Mouse (Mus musculus) heart, embryonic 15.5 days (tissue): ENCODE data around the gene Tcf7l1. TPM values are rescaled to one million over a fixed set of nuclear protein-coding genes. Genes with fewer than 3 reads are reported as not detected.

Source experiments
- ATAC-seq: fragments of 200-750 bp; cut with Nextera tagmentation; replicated peaks from 2 replicates; pipeline ENCODE4 v1.8.0; 2017; ENCODE audit warnings: low read depth, moderate TSS enrichment; ENCODE audit not compliant: insufficient number of reproducible peaks, insufficient read depth, low FRiP score
- H3K27ac ChIP-seq: fragments of 300-500 bp; sonication (generic); 2 replicates; pipeline ENCODE4 v1.5.1; 2015; ENCODE audit warnings: mild to moderate bottlenecking, inconsistent platforms
- H3K27me3 ChIP-seq: fragments of 300-500 bp; sonication (generic); 2 replicates; pipeline ENCODE4 v1.6.1; 2015; ENCODE audit warnings: inconsistent platforms
- H3K36me3 ChIP-seq: fragments of 300-500 bp; sonication (generic); 2 replicates; pipeline ENCODE4 v1.6.1; 2015; ENCODE audit warnings: mild to moderate bottlenecking, inconsistent platforms
- H3K4me1 ChIP-seq: fragments of 300-500 bp; sonication (generic); replicated peaks from 2 replicates; pipeline ENCODE4 v1.6.1; 2015; ENCODE audit warnings: inconsistent platforms
- H3K4me2 ChIP-seq: fragments of 300-500 bp; sonication (generic); 2 replicates; pipeline ENCODE4 v1.6.1; 2015; ENCODE audit warnings: inconsistent platforms, mild to moderate bottlenecking, moderate library complexity
- H3K4me3 ChIP-seq: fragments of 300-500 bp; sonication (generic); 2 replicates; pipeline ENCODE4 v1.5.1; 2015; ENCODE audit warnings: mild to moderate bottlenecking, inconsistent platforms
- H3K9ac ChIP-seq: fragments of 300-500 bp; sonication (generic); 2 replicates; pipeline ENCODE4 v1.6.1; 2015; ENCODE audit warnings: mild to moderate bottlenecking, inconsistent platforms
- H3K9me3 ChIP-seq: fragments of 300-500 bp; sonication (generic); replicated peaks from 2 replicates; pipeline ENCODE4 v1.6.1; 2016; ENCODE audit warnings: inconsistent platforms
- WGBS: fragments of 180-500 bp; shearing (Covaris S2); methylation state at CpG from one replicate; pipeline ENCODE4 v1.1.7; 2015; ENCODE audit warnings: mixed read lengths; 5-methylcytosine and 5-hydroxymethylcytosine counted together
- polyA plus RNA-seq: library from polyadenylated mRNA; unstranded; fragments of >200 nt; fragmentation: Nextera tagmentation; extraction: Ambion mirVana; gene quantifications from 2 replicates; pipeline ENCODE4 v1.2.1, GENCODE M21; 2015

Gene Tcf7l1
- polyA plus RNA-seq, 1 experiment from 2014 or later = 12.6 TPM

DNA sequence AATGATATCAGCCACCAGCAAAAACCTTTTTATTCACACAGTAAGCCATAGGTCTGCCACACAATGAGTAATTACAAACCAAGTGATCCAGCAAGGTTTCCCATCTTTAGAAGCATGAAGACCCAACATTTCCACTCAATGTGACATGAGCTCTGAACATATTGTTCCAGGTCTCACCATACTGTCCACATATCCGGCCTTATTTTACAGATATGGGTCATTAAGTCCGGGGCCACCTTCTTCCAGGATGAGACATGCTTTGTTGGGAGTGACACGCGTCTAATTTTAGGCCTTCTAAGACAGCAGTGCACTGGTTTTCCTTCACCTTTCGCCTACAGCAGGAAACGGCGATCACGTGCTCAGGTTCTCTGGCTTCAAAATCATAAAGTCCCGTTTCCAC is 108.1 kb downstream of the Tcf7l1 start:
- H3K27ac ChIP-seq = no peak overlapping the region
- ATAC-seq = no peak
- H3K4me1 ChIP-seq = peaks cover 64% of the 10 kb centered on the region

DNA sequence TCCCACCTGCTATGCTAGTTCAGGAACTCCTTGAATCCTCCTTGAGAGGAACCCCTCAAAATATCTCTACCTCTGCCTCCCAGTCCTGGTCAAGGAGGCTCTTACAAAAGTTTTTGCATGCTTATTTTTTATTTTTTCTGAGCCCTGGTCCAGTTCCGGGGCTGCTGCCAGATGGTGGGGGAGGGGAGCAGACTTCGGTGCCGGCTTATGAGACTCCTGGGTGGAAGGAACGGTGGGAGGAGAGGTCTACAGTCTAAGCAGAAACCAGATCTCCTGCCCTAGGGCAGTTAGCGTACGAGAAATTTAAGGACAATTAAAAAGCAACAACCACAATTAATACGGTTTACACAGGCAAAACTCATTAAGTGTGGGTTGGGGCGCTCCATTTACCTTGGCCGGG is 110.4 kb downstream of the Tcf7l1 start:
- WGBS = 56% methylated on average over 9 of the region's 9 CpGs
- ATAC-seq = no peak
- peak overlapping the region; percentile 55; the same call in 1 of the 2 replicates for H3K27ac ChIP-seq
- peaks cover 53% of the 10 kb centered on the region for H3K4me1 ChIP-seq
- H3K9ac ChIP-seq = no peak overlapping the region
- no peak overlapping the region for H3K4me2 ChIP-seq
- H3K27me3 ChIP-seq = no peaks in the 10 kb centered on the region
- no peak overlapping the region for H3K4me3 ChIP-seq
- no peaks in the 10 kb centered on the region for H3K9me3 ChIP-seq
- no peaks in the 10 kb centered on the region for H3K36me3 ChIP-seq

More for the DNA sequence above, 108.1 kb downstream of the Tcf7l1 start:
- Histone ChIP-seq H3K4me3 (no peak overlapping the region), H3K9ac (no peak overlapping the region), H3K36me3 (no peaks in the 10 kb centered on the region), H3K27me3 (no peaks in the 10 kb centered on the region), H3K4me2 (no peak overlapping the region), H3K9me3 (no peaks in the 10 kb centered on the region)
- 70% methylated on average over 9 of the region's 9 CpGs for WGBS

DNA sequence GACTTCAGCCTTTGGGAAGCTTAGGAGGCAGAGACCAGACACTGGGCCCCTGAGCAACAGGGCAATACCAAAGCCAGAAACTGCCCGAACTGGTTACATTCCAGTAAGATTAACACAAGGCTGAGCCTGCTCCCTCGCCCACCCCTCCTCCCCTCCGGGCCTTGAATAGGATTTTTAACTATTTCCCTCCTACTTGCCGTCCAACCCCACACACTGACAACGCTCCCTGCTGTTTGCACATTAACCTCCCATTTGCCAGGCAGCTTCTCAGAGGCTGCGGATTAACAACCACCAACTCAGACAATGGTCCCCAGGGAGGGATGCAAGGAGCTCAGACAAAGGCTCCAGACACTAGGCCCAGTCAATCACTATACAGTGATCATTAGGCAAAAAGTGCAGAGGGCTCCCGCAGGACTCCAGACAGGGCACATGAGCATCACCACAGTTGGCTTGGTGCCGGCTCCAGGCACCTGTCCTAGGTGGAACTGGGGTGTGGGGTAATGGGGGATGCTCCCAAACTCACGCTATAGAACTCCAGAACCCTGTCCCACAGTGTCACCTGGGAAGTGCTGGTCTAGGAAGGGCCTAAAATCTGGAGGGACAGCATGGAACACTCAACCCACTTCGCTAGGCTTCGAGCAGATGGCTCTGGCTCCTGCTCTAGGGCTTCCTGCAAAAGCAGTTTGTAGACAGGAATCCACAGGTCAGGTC is 111.4 kb downstream of the Tcf7l1 start:
- WGBS = 35% methylated on average over 11 of the region's 11 CpGs
- Histone ChIP-seq H3K9ac (no peak overlapping the region), H3K4me3 (peak overlapping the region; percentile 11), H3K4me2 (peak overlapping the region; percentile 31), H3K4me1 (peaks cover 54% of the 10 kb centered on the region), H3K36me3 (no peaks in the 10 kb centered on the region), H3K27me3 (no peaks in the 10 kb centered on the region), H3K9me3 (no peaks in the 10 kb centered on the region), H3K27ac (peak overlapping the region; percentile 55)
- peak; percentile 44; the same call in 1 of the 2 replicates for ATAC-seq

DNA sequence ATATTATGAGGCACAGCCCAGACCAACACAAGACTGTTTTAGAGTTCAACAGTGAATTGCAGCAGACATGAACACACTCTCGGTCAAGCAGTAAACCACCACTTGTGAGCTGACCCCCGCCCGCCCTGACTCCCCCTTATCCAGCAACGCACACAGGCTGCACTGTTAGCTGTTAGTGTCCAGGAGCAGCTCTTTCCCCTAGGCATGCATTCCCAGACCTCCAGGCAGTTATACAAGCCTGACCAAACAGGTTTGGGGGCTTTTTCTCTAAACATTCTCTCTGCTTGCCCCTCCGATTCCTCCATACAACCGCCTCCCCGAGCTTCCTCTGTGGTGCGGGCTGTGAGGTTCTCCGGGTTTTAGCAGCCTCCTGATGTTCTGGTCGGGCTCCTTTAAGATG is 112.0 kb downstream of the Tcf7l1 start:
- 21% methylated on average over 10 of the region's 10 CpGs for WGBS
- peak overlapping the region; percentile 11 for H3K4me3 ChIP-seq
- 0 out of 2 replicates have a peak, but pooled peaks have one; percentile 1 for ATAC-seq
- H3K9ac ChIP-seq = no peak overlapping the region
- H3K9me3 ChIP-seq = no peaks in the 10 kb centered on the region
- no peaks in the 10 kb centered on the region for H3K27me3 ChIP-seq
- H3K4me2 ChIP-seq = peak overlapping the region; percentile 31
- peaks cover 56% of the 10 kb centered on the region for H3K4me1 ChIP-seq
- H3K27ac ChIP-seq = peak overlapping the region; percentile 55
- no peaks in the 10 kb centered on the region for H3K36me3 ChIP-seq

DNA sequence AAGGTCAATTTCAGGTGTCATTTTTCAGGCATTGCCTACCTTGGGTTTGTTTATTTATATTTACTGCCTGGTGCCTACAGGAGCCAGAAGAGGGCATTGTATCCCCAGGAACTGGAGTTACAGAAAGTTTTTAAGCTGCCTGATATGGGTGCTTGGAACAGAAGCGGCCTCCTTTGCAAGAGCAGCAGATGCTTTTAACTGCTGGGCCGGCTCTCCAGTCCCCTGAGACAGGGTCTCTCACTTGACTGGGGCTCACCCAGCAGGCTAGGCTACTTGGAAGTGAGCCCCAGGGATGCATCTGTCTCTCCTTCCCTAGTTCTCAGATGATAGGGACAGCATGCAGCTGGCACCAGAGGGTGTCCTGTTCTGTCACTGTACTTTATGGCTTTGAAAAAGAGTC is 112.7 kb downstream of the Tcf7l1 start:
- Histone ChIP-seq H3K27ac (peak overlapping the region; percentile 55; the same call in 1 of the 2 replicates), H3K27me3 (no peaks in the 10 kb centered on the region), H3K36me3 (no peaks in the 10 kb centered on the region), H3K9me3 (no peaks in the 10 kb centered on the region), H3K4me1 (peaks cover 53% of the 10 kb centered on the region), H3K9ac (no peak overlapping the region), H3K4me3 (no peak overlapping the region), H3K4me2 (no peak overlapping the region)
- 57% methylated on average over 2 of the region's 2 CpGs for WGBS
- no peak for ATAC-seq

DNA sequence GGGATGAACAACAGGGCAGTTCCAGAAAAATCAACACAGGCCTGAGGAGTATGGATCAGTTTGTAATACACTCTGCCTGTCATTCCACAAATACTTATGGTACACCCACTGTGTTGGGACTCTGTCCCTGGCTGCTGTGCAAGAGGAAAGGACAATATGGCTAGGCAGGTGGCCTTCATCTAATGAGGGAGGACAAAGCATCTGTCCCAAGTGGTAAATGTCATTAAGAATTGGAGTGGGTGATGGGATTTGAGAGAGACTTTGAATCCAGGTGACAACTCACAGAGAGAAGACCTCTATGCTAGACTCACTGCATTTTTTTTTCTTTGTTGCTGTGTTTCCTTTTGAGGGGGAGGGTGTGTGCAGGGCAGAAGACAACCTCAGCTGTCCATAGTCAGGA is 115.3 kb downstream of the Tcf7l1 start:
- no peak overlapping the region for H3K4me3 ChIP-seq
- no peaks in the 10 kb centered on the region for H3K36me3 ChIP-seq
- peaks cover 53% of the 10 kb centered on the region for H3K4me1 ChIP-seq
- no peaks in the 10 kb centered on the region for H3K9me3 ChIP-seq
- no peak overlapping the region for H3K9ac ChIP-seq
- H3K4me2 ChIP-seq = no peak overlapping the region
- no peak for ATAC-seq
- H3K27ac ChIP-seq = peak overlapping the region; percentile 20; the same call in 1 of the 2 replicates
- H3K27me3 ChIP-seq = no peaks in the 10 kb centered on the region

DNA sequence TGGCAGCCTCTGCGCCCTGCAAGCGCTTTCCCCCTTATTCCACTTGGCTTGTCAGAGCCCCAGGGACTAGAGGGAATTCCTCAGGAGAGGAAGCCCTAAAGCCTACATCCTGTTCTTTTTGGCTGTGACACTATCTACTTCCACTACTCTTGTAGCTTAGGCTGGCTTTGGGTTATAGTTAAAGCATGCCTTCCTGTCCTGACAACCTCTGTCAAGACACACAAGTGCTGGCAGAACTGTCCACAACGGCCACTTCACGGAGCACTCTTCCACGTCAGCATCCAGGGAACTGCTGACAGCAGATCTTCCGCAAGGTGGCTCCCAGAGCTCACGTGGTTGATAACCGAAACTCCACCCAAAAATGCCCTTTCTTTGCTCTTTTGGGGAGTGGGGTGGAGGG is 117.9 kb downstream of the Tcf7l1 start:
- H3K4me2 ChIP-seq = peak overlapping the region; percentile 34
- ATAC-seq = peak; percentile 66
- peak overlapping the region; percentile 62 for H3K27ac ChIP-seq
- H3K4me1 ChIP-seq = peaks cover 33% of the 10 kb centered on the region
- H3K9me3 ChIP-seq = no peaks in the 10 kb centered on the region
- no peaks in the 10 kb centered on the region for H3K27me3 ChIP-seq
- no peak overlapping the region for H3K9ac ChIP-seq
- no peaks in the 10 kb centered on the region for H3K36me3 ChIP-seq
- 13% methylated on average over 8 of the region's 8 CpGs for WGBS
- H3K4me3 ChIP-seq = peak overlapping the region; percentile 13; the same call in 1 of the 2 replicates

DNA sequence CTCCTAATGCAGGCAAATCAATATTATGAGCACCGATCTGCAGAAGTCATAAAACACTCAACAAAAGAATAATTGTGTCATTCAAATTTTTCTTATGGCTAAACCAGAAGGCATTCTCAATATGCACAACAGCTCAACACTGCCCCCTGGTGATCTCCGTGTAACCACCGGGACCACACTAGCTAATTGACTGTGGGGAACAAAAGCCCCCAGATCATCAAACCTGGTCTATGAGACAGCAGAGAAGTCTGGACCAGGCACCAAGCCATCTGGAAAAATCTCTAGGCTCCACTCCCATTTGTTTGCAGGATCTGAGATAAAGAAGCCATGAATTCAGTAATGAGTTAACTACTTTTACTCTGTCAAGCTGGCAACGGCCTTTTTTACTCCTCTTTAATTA is 122.0 kb downstream of the Tcf7l1 start:
- Histone ChIP-seq H3K4me1 (peaks cover 54% of the 10 kb centered on the region), H3K4me3 (no peak overlapping the region), H3K9me3 (no peaks in the 10 kb centered on the region), H3K27ac (no peak overlapping the region), H3K9ac (no peak overlapping the region), H3K36me3 (no peaks in the 10 kb centered on the region), H3K27me3 (no peaks in the 10 kb centered on the region), H3K4me2 (no peak overlapping the region)
- WGBS = 61% methylated on average over 4 of the region's 4 CpGs
- no peak for ATAC-seq

DNA sequence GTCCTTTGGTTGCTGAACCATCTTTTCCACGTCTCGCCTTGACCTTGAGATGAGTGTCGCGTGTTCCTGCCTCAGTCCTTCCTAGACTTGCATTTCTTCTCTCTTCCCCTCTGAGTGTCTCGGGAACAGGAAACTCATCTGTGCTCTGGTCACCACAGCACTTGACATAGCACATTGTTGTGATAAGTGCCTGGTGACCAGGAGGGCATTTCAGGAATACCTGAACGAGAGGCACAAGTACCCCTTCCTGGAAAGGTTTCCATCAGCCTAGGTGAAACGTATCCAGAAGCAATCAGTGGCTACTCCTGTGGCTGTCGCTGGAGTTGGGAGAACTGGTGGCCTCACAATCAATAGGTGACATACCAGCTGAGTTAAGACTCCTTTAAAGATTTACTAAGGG is 124.8 kb downstream of the Tcf7l1 start:
- H3K4me1 ChIP-seq = peaks cover 55% of the 10 kb centered on the region
- peak overlapping the region; percentile 75 for H3K27ac ChIP-seq
- WGBS = 16% methylated on average over 8 of the region's 8 CpGs
- no peaks in the 10 kb centered on the region for H3K27me3 ChIP-seq
- H3K9ac ChIP-seq = no peak overlapping the region
- peak overlapping the region; percentile 37 for H3K4me2 ChIP-seq
- no peaks in the 10 kb centered on the region for H3K36me3 ChIP-seq
- H3K4me3 ChIP-seq = no peak overlapping the region
- no peaks in the 10 kb centered on the region for H3K9me3 ChIP-seq
- no peak for ATAC-seq

DNA sequence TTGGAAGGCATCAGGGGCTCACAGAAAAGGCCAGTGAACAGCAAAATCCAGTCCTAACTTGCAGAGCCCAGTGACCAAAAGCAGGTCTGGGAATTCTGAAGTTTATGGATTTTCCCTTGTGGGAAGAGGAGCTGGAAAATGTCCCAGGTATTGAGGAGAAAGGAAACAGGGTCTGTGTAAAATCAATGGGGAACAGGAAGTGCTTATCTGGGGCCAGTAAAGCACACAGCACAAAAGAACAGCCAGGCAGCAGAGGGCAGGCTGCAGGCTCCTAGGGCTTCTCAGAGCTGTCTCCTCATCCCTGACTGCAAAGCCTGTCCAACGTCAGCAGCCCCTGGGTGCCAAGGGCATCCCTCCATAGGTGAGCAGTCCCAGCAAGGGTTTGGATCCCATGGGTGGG is 126.1 kb downstream of the Tcf7l1 start:
- no peaks in the 10 kb centered on the region for H3K36me3 ChIP-seq
- WGBS = 4% methylated on average over 1 of the region's 1 CpGs
- no peak overlapping the region for H3K4me2 ChIP-seq
- H3K4me3 ChIP-seq = no peak overlapping the region
- H3K27me3 ChIP-seq = no peaks in the 10 kb centered on the region
- peak; percentile 45; the same call in 1 of the 2 replicates for ATAC-seq
- no peak overlapping the region for H3K9ac ChIP-seq
- H3K9me3 ChIP-seq = no peaks in the 10 kb centered on the region
- H3K4me1 ChIP-seq = peaks cover 56% of the 10 kb centered on the region
- peak overlapping the region; percentile 75 for H3K27ac ChIP-seq

DNA sequence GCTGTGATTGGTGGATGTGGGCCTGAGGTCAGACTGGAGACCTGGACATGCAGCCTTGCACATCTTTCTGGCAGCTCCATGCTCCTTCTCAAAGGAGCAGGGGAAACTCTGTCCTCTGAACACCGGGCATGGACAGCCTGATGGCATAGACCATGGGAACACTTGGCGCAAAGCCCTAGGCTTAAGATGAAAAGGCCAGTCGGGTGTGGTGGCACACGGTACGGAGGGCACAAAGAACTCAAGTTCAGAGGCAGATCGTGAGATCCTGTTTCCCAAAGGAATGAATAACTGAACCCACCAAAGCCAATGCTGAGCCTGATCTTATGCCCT is 128.7 kb downstream of the Tcf7l1 start:
- no peak overlapping the region for H3K4me2 ChIP-seq
- H3K4me3 ChIP-seq = no peak overlapping the region
- no peaks in the 10 kb centered on the region for H3K36me3 ChIP-seq
- ATAC-seq = no peak
- 64% methylated on average over 6 of the region's 6 CpGs for WGBS
- H3K27ac ChIP-seq = peak overlapping the region; percentile 56
- H3K4me1 ChIP-seq = peaks cover 58% of the 10 kb centered on the region
- no peaks in the 10 kb centered on the region for H3K27me3 ChIP-seq
- no peak overlapping the region for H3K9ac ChIP-seq
- no peaks in the 10 kb centered on the region for H3K9me3 ChIP-seq
